Mouse (Mus musculus) Patski (cell line): ENCODE measurements around the gene Prickle3. TPM values are rescaled to one million over a fixed set of nuclear protein-coding genes. Genes with fewer than 3 reads are reported as not detected.
"Not testable (repeated sequence)": the region's sequence is repeated elsewhere in the genome, so short reads cannot be mapped to it uniquely, and the experiment has no call there.

Source experiments
- ATAC-seq: fragments of 100-300 bp; one replicate; pipeline ENCODE4 v1.8.0; 2021
- CTCF ChIA-PET: fragments of 350-600 bp; sonication (Branson Sonifier 250); formaldehyde crosslinking; loops from one replicate; lab custom pipeline; 2022; ENCODE audit warnings: inconsistent platforms; lab: Charles Lee
- POLR2A ChIA-PET: fragments of 350-600 bp; sonication (Branson Sonifier 250); formaldehyde crosslinking; loops from one replicate; lab custom pipeline; 2022; ENCODE audit warnings: antibody characterized with exemption, inconsistent platforms; lab: Charles Lee
- DNase-seq: peaks from one replicate; pipeline ENCODE4 v3.0.0-alpha.2; 2011; ENCODE audit warnings: low read depth, low spot score
- H3K27me3 ChIP-seq: fragments of 371-371 bp; one replicate; pipeline ENCODE4 v1.5.1; 2021
- CTCF ChIP-seq: fragments of 100-300 bp; IDR thresholded peaks from one replicate; pipeline ENCODE4 v1.5.1; 2021
- in situ Hi-C: fragments of 300-500 bp; cut with MboI; formaldehyde crosslinking; loops from 3 replicates; pipeline ENCODE4 v1.11.1; 2018; ENCODE audit warnings: low pct_unique_long_range_greater_than_20kb, mixed read lengths
- polyA plus RNA-seq: library from polyadenylated mRNA; unstranded; gene quantifications from one replicate; pipeline ENCODE4 v1.2.3, GENCODE M21; 2021

The Prickle3 gene
- polyA plus RNA-seq, 1 experiment from 2014 or later = 0.05 TPM

GRCm38 (mm10) chrX:7690486-7690885 is 33.4 kb downstream of the Prickle3 start:
- no peak for TF ChIP-seq CTCF
- peaks cover 13% of the 10 kb centered on the region for H3K27me3 ChIP-seq
- no peak for DNase-seq
- ChIA-PET CTCF (no interaction called here), POLR2A (no interaction called here)
- no peak for ATAC-seq
- in situ Hi-C loops = loop anchor here (10.0 kb wide), 1 partner anchor 216 kb away; no protein-coding TSS in a partner anchor

GRCm38 (mm10) chrX:7692862-7693261 is 35.8 kb downstream of the Prickle3 start:
- ChIA-PET CTCF (interaction anchor here (1.0 to 1.2 kb wide), 4 partner anchors 14 to 271 kb away, joined by 3 to 7 read pairs (median 3); no protein-coding TSS in a partner anchor), POLR2A (no interaction called here)
- in situ Hi-C loops = loop anchor here (10.0 kb wide), 1 partner anchor 218 kb away; no protein-coding TSS in a partner anchor
- no peak for DNase-seq
- ATAC-seq = no peak
- peaks cover 13% of the 10 kb centered on the region for H3K27me3 ChIP-seq
- TF ChIP-seq CTCF = no peak

GRCm38 (mm10) chrX:7696520-7696919 is 39.5 kb downstream of the Prickle3 start:
- no peak for TF ChIP-seq CTCF
- in situ Hi-C loops = loop anchor here (10.0 kb wide), 1 partner anchor 222 kb away; no protein-coding TSS in a partner anchor
- no peaks in the 10 kb centered on the region for H3K27me3 ChIP-seq
- ATAC-seq = no peak
- no peak for DNase-seq
- CTCF ChIA-PET = interaction anchor here (0.5 kb wide), 1 partner anchor 374 kb away, joined by 3 read pairs; no protein-coding TSS in a partner anchor
- POLR2A ChIA-PET = interaction anchor here (0.6 kb wide), 1 partner anchor 10 kb away, joined by 6 read pairs; no protein-coding TSS in a partner anchor

GRCm38 (mm10) chrX:7696954-7697381 is 39.9 kb downstream of the Prickle3 start, which contains the start of gene Gpkow:
Gene Gpkow, plus strand, starts transcription at chrX:7697131.
- H3K27me3 ChIP-seq = no peaks in the 10 kb centered on the region
- ATAC-seq = peak; percentile 78
- peak; percentile 35 for DNase-seq
- CTCF ChIA-PET = no interaction called here
- POLR2A ChIA-PET = interaction anchor here (0.5 to 1.1 kb wide), 2 partner anchors 10 to 65 kb away, joined by 3 to 9 read pairs; no protein-coding TSS in a partner anchor
- no peak for TF ChIP-seq CTCF
- in situ Hi-C loops = loop anchor here (10.0 kb wide), 1 partner anchor 222 kb away; no protein-coding TSS in a partner anchor

GRCm38 (mm10) chrX:7713764-7714134 is 56.7 kb downstream of the Prickle3 start:
- ATAC-seq, H3K27me3 ChIP-seq, DNase-seq, POLR2A ChIA-PET, CTCF ChIA-PET, in situ Hi-C loops: not testable (repeated sequence)

- POLR2A ChIA-PET = interaction anchor here (0.7 kb wide), 1 partner anchor 32 kb away, joined by 3 read pairs; no protein-coding TSS in a partner anchor
- CTCF ChIA-PET, in situ Hi-C loops, H3K27me3 ChIP-seq: not testable (repeated sequence)
- ATAC-seq = peak; percentile 95
- DNase-seq = peak; percentile 55
Observed at GRCm38 (mm10) chrX:7714135-7714899, 57.3 kb downstream of the Prickle3 start, which contains the start of gene Wdr45. Gene Wdr45, plus strand, starts transcription at chrX:7714333.

- DNase-seq, POLR2A ChIA-PET, in situ Hi-C loops, H3K27me3 ChIP-seq, ATAC-seq: not testable (repeated sequence)
- CTCF ChIA-PET = interaction anchor here (1.8 kb wide), 1 partner anchor 46 kb away, joined by 3 read pairs; no protein-coding TSS in a partner anchor
Observed at GRCm38 (mm10) chrX:7716058-7716457, 59.0 kb downstream of the Prickle3 start.

Other genes with a start within 250 kb of the Prickle3 start
- 0.17 TPM for gene Foxp3, start 83.6 kb upstream of the Prickle3 start, polyA plus RNA-seq
- 11.2 TPM for gene Ppp1r3f, start 83.0 kb upstream of the Prickle3 start, polyA plus RNA-seq
- 38.4 TPM for gene Ccdc22, start 51.7 kb upstream of the Prickle3 start, polyA plus RNA-seq
- gene Cacna1f, start 50.2 kb upstream of the Prickle3 start, polyA plus RNA-seq = not detected
- 1.1 TPM for gene Syp, start 18.8 kb upstream of the Prickle3 start, polyA plus RNA-seq
- 124 TPM for gene Plp2, start 14.1 kb downstream of the Prickle3 start, polyA plus RNA-seq
- gene Magix, start 24.0 kb downstream of the Prickle3 start, polyA plus RNA-seq = 0.06 TPM
- gene Gpkow, start 39.9 kb downstream of the Prickle3 start, polyA plus RNA-seq = 36.4 TPM
- 53.9 TPM for gene Wdr45, start 57.1 kb downstream of the Prickle3 start, polyA plus RNA-seq
- gene Gm45208, start 65.0 kb downstream of the Prickle3 start, polyA plus RNA-seq = not detected
- gene Praf2, start 71.2 kb downstream of the Prickle3 start, polyA plus RNA-seq = 58.7 TPM
- 19.6 TPM for gene Ccdc120, start 93.6 kb downstream of the Prickle3 start, polyA plus RNA-seq
- gene Tfe3, start 105.3 kb downstream of the Prickle3 start, polyA plus RNA-seq = 53.5 TPM
- 63.2 TPM for gene Gripap1, start 132.5 kb downstream of the Prickle3 start, polyA plus RNA-seq
- gene Kcnd1, start 165.0 kb downstream of the Prickle3 start, polyA plus RNA-seq = 4.5 TPM
- gene Otud5, start 184.1 kb downstream of the Prickle3 start, polyA plus RNA-seq = 83.0 TPM
- gene Pim2, start 221.0 kb downstream of the Prickle3 start, polyA plus RNA-seq = 11.6 TPM
- gene Slc35a2, start 226.8 kb downstream of the Prickle3 start, polyA plus RNA-seq = 52.7 TPM
- 71.3 TPM for gene Pqbp1, start 242.0 kb downstream of the Prickle3 start, polyA plus RNA-seq
- gene Timm17b, start 242.1 kb downstream of the Prickle3 start, polyA plus RNA-seq = 57.1 TPM